In genomic region chr11:85775492-85775891, GRCm38 (mm10) we compare ENCODE assay signal across 9 mouse cellular contexts. TPM values are rescaled to one million over a fixed set of nuclear protein-coding genes. Genes with fewer than 3 reads are reported as not detected.
A peak's percentile ranks its signal among the peaks of the same experiment; 100 is the strongest.
DNase-seq lines count a peak whose midpoint lies in the region; ATAC-seq lines count a peak whose summit lies in the region.
"Had no signal": no experiment of that assay in that cellular context is flagged by ENCODE, and none has a peak within 500 bp of the region (broad histone marks: within the 10 kb centered on the region; RNA-seq: fewer than 3 reads in every experiment).

No protein-coding gene starts in this region.

- H3K4me1 ChIP-seq in heart, embryonic 15.5 days (replicated peaks) = peaks cover 13% of the 10 kb centered on the region

- DNase-seq in heart, adult 8-10 months (ENCODE audit: low spot score) = peak; percentile 45
- DNase-seq in heart, postnatal 36 days = no peak
- DNase-seq in kidney, postnatal 36 days = peak; percentile 37 to 51
- DNase-seq in lung, postnatal 36 days = peak; percentile 82
- DNase-seq in layer of hippocampus, adult 8-10 months (ENCODE audit: low spot score in 2 of 2) = no peak
- no peak for DNase-seq in Muller cell, postnatal 12 days (ENCODE audit: inconsistent ontology term)

- intact Hi-C loops in heart, postnatal 36 days (cut with DNase I) = no loop called here

- H3K27ac ChIP-seq in heart, embryonic 15.5 days = no peak overlapping the region
- H3K27ac ChIP-seq: hindbrain, embryonic 14.5 days had no signal

- no peak overlapping the region for H3K9ac ChIP-seq in heart, embryonic 15.5 days
- H3K9ac ChIP-seq: hindbrain, embryonic 14.5 days had no signal

- no peak overlapping the region for H3K4me2 ChIP-seq in heart, embryonic 15.5 days
- H3K4me2 ChIP-seq: hindbrain, embryonic 14.5 days had no signal

- no peak overlapping the region for H3K4me3 ChIP-seq in heart, embryonic 15.5 days

- H3K36me3 ChIP-seq in heart, embryonic 15.5 days = no peaks in the 10 kb centered on the region

- WGBS in heart, embryonic 15.5 days = 41% methylated on average over 7 of the region's 7 CpGs

- peaks cover 40% of the 10 kb centered on the region for H3K27me3 ChIP-seq in heart, embryonic 15.5 days

- ATAC-seq in heart, embryonic 15.5 days (replicated peaks; ENCODE audit: insufficient number of reproducible peaks, insufficient read depth, low FRiP score, low read depth) = peak; percentile 59
- ATAC-seq in activated CD4-positive, CD25-positive, alpha-beta regulatory T cell, adult 4 months = no peak

- no peaks in the 10 kb centered on the region for H3K9me3 ChIP-seq in heart, embryonic 15.5 days (replicated peaks)

RNA-seq across cellular contexts. Expression of gene Tbx2, which starts 56.9 kb away (rescaled TPM):
- 1 to 10 TPM; 4.1 to 6.6 (median 4.7) TPM for total RNA-seq in heart, adult 8-10 months (2022)
- 1 to 10 TPM; 6.2 to 6.9 TPM for total RNA-seq in heart, postnatal 36 days (2021)
- 2.6 and 5.3 TPM in 2 replicates for polyA plus RNA-seq in heart, embryonic 15.5 days (2015; fragmentation: Nextera tagmentation; extraction: Ambion mirVana)
- under 1 TPM in 1 of 2 experiments, not detected in 1; 0.13 TPM for polyA plus RNA-seq in activated CD4-positive, CD25-positive, alpha-beta regulatory T cell, adult 4 months (2017; shearing (Covaris generic))
- 1 to 10 TPM; 1.4 to 2.0 (median 1.7) TPM for total RNA-seq in layer of hippocampus, adult 8-10 months (2022)

Comparison
In these comparisons a context has a peak if more than half of its experiments do, and no peak if none do; other contexts are left out.
1. DNase-seq: peak in heart, adult 8-10 months (single experiment), kidney, postnatal 36 days (2 of 2) and lung, postnatal 36 days (single experiment); none in heart, postnatal 36 days (0 of 2), layer of hippocampus, adult 8-10 months (0 of 2) and Muller cell, postnatal 12 days (single experiment).